Mouse (Mus musculus): Measurements from ENCODE around the gene Gm527. TPM values are rescaled to one million over a fixed set of nuclear protein-coding genes. Genes with fewer than 3 reads are reported as not detected.

The Gm527 gene
- polyA plus RNA-seq, 2 experiments, result 5.5 to 7.2 TPM

DNA sequence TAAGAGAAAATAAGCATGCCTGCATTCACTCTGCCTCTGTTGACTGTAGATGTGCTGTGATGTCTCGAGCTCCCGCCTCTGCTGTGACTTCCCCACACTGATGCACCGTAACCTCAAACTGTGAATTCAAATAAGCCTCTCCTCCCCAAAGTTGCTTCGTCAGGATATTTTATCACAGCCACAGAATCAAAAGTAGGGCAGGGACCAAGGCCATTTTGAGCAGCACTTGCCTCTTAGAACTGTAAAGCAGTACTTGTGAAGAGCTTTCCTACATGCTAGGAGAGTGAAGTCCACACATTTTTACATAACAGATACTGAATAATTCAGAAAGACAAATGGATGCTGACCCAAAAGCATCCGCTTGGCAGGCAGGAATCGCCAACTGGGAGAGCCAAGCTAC, 4.7 kb upstream of the Gm527 start:
- Histone ChIP-seq H3K9ac (ENCODE audit: low read depth, low read length, severe bottlenecking) (no peak overlapping the region), H3K27me3 (ENCODE audit: control insufficient read depth, insufficient read depth, low read length) (no peaks in the 10 kb centered on the region), H3K36me3 (ENCODE audit: control insufficient read depth, insufficient read depth, low read length) (no peaks in the 10 kb centered on the region), H3K4me3 (replicated peaks; ENCODE audit: low read length) (no peak overlapping the region), H3K27ac (replicated peaks; ENCODE audit: low read depth, low read length) (no peak overlapping the region), H3K4me2 (replicated peaks; ENCODE audit: low read depth, low read length, severe bottlenecking) (no peak overlapping the region), H3K4me1 (ENCODE audit: control insufficient read depth, insufficient read depth, low read length) (no peaks in the 10 kb centered on the region), H3K9me3 (ENCODE audit: control insufficient read depth, low read length) (no peaks in the 10 kb centered on the region)
- no peak for TF ChIP-seq POLR2A (IDR thresholded peaks at IDR 0.05; ENCODE audit: borderline replicate concordance, extremely low read depth, insufficient read depth, insufficient read length)
- 76% methylated on average over 6 of the region's 6 CpGs for WGBS
- ATAC-seq (ENCODE audit: low FRiP score, low read depth), result no peak
- no peak for DNase-seq (ENCODE audit: low spot score)

GRCm38 (mm10) chr12:64916735-64917134, 971 bp upstream of the Gm527 start:
- no peak overlapping the region for H3K4me2 ChIP-seq (replicated peaks; ENCODE audit: low read depth, low read length, severe bottlenecking)
- no peak overlapping the region for H3K4me3 ChIP-seq (replicated peaks; ENCODE audit: low read length)
- no peaks in the 10 kb centered on the region for H3K9me3 ChIP-seq (ENCODE audit: control insufficient read depth, low read length)
- H3K36me3 ChIP-seq (ENCODE audit: control insufficient read depth, insufficient read depth, low read length), result peaks cover 8% of the 10 kb centered on the region; the same call in 1 of the 2 replicates
- H3K27ac ChIP-seq (replicated peaks; ENCODE audit: low read depth, low read length), result no peak overlapping the region
- H3K9ac ChIP-seq (ENCODE audit: low read depth, low read length, severe bottlenecking), result no peak overlapping the region
- no peaks in the 10 kb centered on the region for H3K27me3 ChIP-seq (ENCODE audit: control insufficient read depth, insufficient read depth, low read length)
- ATAC-seq (ENCODE audit: low FRiP score, low read depth), result no peak
- no peak for TF ChIP-seq POLR2A (IDR thresholded peaks at IDR 0.05; ENCODE audit: borderline replicate concordance, extremely low read depth, insufficient read depth, insufficient read length)
- no peaks in the 10 kb centered on the region for H3K4me1 ChIP-seq (ENCODE audit: control insufficient read depth, insufficient read depth, low read length)
- DNase-seq (ENCODE audit: low spot score), result no peak

- H3K4me2 ChIP-seq (replicated peaks; ENCODE audit: low read depth, low read length, severe bottlenecking), result no peak overlapping the region
- no peak overlapping the region for H3K9ac ChIP-seq (ENCODE audit: low read depth, low read length, severe bottlenecking)
- H3K36me3 ChIP-seq (ENCODE audit: control insufficient read depth, insufficient read depth, low read length), result peaks cover 4% of the 10 kb centered on the region; the same call in 1 of the 2 replicates
- no peak overlapping the region for H3K4me3 ChIP-seq (replicated peaks; ENCODE audit: low read length)
- H3K9me3 ChIP-seq (ENCODE audit: control insufficient read depth, low read length), result no peaks in the 10 kb centered on the region
- H3K27ac ChIP-seq (replicated peaks; ENCODE audit: low read depth, low read length), result no peak overlapping the region
- no peak for ATAC-seq (ENCODE audit: low FRiP score, low read depth)
- 87% methylated on average over 2 of the region's 2 CpGs for WGBS
- no peak for DNase-seq (ENCODE audit: low spot score)
- H3K4me1 ChIP-seq (ENCODE audit: control insufficient read depth, insufficient read depth, low read length), result no peaks in the 10 kb centered on the region
- TF ChIP-seq POLR2A (IDR thresholded peaks at IDR 0.05; ENCODE audit: borderline replicate concordance, extremely low read depth, insufficient read depth, insufficient read length), result no peak
- H3K27me3 ChIP-seq (ENCODE audit: control insufficient read depth, insufficient read depth, low read length), result no peaks in the 10 kb centered on the region
These were observed 19.8 kb downstream of the Gm527 start for GRCm38 (mm10) chr12:64937493-64937892.

- Histone ChIP-seq H3K27me3 (ENCODE audit: control insufficient read depth, insufficient read depth, low read length) (no peaks in the 10 kb centered on the region), H3K4me2 (replicated peaks; ENCODE audit: low read depth, low read length, severe bottlenecking) (peak overlapping the region; percentile 88), H3K4me1 (ENCODE audit: control insufficient read depth, insufficient read depth, low read length) (peaks cover 11% of the 10 kb centered on the region; the same call in 1 of the 2 replicates), H3K4me3 (replicated peaks; ENCODE audit: low read length) (peak overlapping the region; percentile 62), H3K36me3 (ENCODE audit: control insufficient read depth, insufficient read depth, low read length) (no peaks in the 10 kb centered on the region), H3K9me3 (ENCODE audit: control insufficient read depth, low read length) (no peaks in the 10 kb centered on the region), H3K9ac (ENCODE audit: low read depth, low read length, severe bottlenecking) (peak overlapping the region; percentile 59), H3K27ac (replicated peaks; ENCODE audit: low read depth, low read length) (no peak overlapping the region)
- 24% methylated on average over 4 of the region's 4 CpGs for WGBS
- ATAC-seq (ENCODE audit: low FRiP score, low read depth) (no peak), DNase-seq (ENCODE audit: low spot score) (no peak)
- TF ChIP-seq POLR2A (IDR thresholded peaks at IDR 0.05; ENCODE audit: borderline replicate concordance, extremely low read depth, insufficient read depth, insufficient read length), result no peak
These were observed 46.9 kb downstream of the Gm527 start for GRCm38 (mm10) chr12:64964560-64964959.

- H3K27me3 ChIP-seq (ENCODE audit: control insufficient read depth, insufficient read depth, low read length), result no peaks in the 10 kb centered on the region
- no peaks in the 10 kb centered on the region for H3K36me3 ChIP-seq (ENCODE audit: control insufficient read depth, insufficient read depth, low read length)
- H3K4me2 ChIP-seq (replicated peaks; ENCODE audit: low read depth, low read length, severe bottlenecking), result peak within 1 kb of the TSS; percentile 88
- H3K9me3 ChIP-seq (ENCODE audit: control insufficient read depth, low read length), result no peaks in the 10 kb centered on the region
- ATAC-seq (ENCODE audit: low FRiP score, low read depth) (peak; percentile 100), DNase-seq (ENCODE audit: low spot score) (peak; percentile 99)
- peak within 1 kb of the TSS; percentile 74 for H3K9ac ChIP-seq (ENCODE audit: low read depth, low read length, severe bottlenecking)
- H3K4me3 ChIP-seq (replicated peaks; ENCODE audit: low read length), result peak within 1 kb of the TSS; percentile 62
- H3K4me1 ChIP-seq (ENCODE audit: control insufficient read depth, insufficient read depth, low read length), result peaks cover 15% of the 10 kb centered on the region
- 0% methylated on average over 42 of the region's 45 CpGs for WGBS
- peak; percentile 89; the same call in 1 of the 2 replicates for TF ChIP-seq POLR2A (IDR thresholded peaks at IDR 0.05; ENCODE audit: borderline replicate concordance, extremely low read depth, insufficient read depth, insufficient read length)
- peak within 1 kb of the TSS; percentile 73 for H3K27ac ChIP-seq (replicated peaks; ENCODE audit: low read depth, low read length)
These were observed 47.7 kb downstream of the Gm527 start, which contains the start of the genes Klhl28 and Togaram1 for GRCm38 (mm10) chr12:64965124-64966026. Gene Klhl28, minus strand, starts transcription at chr12:64965534. Gene Togaram1, plus strand, starts transcription at chr12:64965804.

Data from limb, embryonic 14.5 days (tissue).